Mouse (Mus musculus): ENCODE results near the gene Hfe.
A peak's percentile ranks its signal among the peaks of the same experiment; 100 is the strongest.

DNA sequence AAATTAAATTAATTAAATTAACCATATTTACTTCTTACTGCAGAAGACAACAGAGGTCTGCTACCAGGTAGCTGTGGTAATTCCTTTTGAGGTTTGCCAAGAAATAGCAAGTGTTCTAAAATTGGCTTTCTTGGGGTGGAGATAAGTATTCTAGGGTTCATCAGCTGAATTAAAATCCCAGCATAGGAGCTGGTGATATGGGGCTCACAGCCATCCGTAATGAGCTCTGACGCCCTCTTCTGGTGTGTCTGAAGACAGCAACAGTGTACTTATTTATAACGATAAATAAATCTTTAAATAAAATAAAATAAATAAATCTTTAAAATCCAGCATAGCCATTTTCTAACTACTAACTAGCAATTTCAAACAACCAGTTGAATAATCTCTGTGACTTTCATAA, 10.9 kb downstream of the Hfe start:
- TF ChIP-seq CTCF (conservative IDR thresholded peaks at IDR 0.05; ENCODE audit: low read length) (peak; percentile 20), NANOG (IDR thresholded peaks at IDR 0.05; ENCODE audit: borderline replicate concordance, low read length) (no peak), POU5F1 (IDR thresholded peaks at IDR 0.05; ENCODE audit: borderline replicate concordance, low read length) (no peak)
